In genomic region chr10:45783026-45783425, GRCm38 (mm10) we compare ENCODE assay signal across 28 mouse cellular contexts.
A peak's percentile ranks its signal among the peaks of the same experiment; 100 is the strongest.
DNase-seq lines count a peak whose midpoint lies in the region; ATAC-seq and TF ChIP-seq lines count a peak whose summit lies in the region.
"Had no signal": no experiment of that assay in that cellular context is flagged by ENCODE, and none has a peak within 500 bp of the region (broad histone marks: within the 10 kb centered on the region; RNA-seq: fewer than 3 reads in every experiment).

No protein-coding gene starts in this region.

- H3K9me3 ChIP-seq in liver, embryonic 11.5 days (ENCODE audit: control insufficient read depth, low read length), result no peaks in the 10 kb centered on the region
- no peaks in the 10 kb centered on the region for H3K9me3 ChIP-seq in kidney, embryonic 16.5 days (ENCODE audit: low read length)
- H3K9me3 ChIP-seq: forebrain, embryonic 15.5 days; G1E; heart, embryonic 13.5 days; hindbrain, embryonic 12.5 days; kidney, embryonic 15.5 days; limb, embryonic 12.5 days; stomach, embryonic 15.5 days had no signal

- peaks cover 14% of the 10 kb centered on the region for H3K4me1 ChIP-seq in liver, embryonic 11.5 days (replicated peaks; ENCODE audit: control insufficient read depth, insufficient read depth, low read length)
- H3K4me1 ChIP-seq in kidney, embryonic 16.5 days (ENCODE audit: insufficient read depth, low read length), result no peaks in the 10 kb centered on the region
- H3K4me1 ChIP-seq: forebrain, embryonic 15.5 days; stomach, embryonic 15.5 days had no signal

- H3K27ac ChIP-seq in layer of hippocampus, adult 2 months, result 0 out of 2 replicates have a peak overlapping the region, but pooled peaks have one; percentile 80
- no peak overlapping the region for H3K27ac ChIP-seq in liver, embryonic 11.5 days (ENCODE audit: low read depth, low read length)
- H3K27ac ChIP-seq in kidney, embryonic 16.5 days (ENCODE audit: low read length), result no peak overlapping the region
- H3K27ac ChIP-seq: forebrain, embryonic 15.5 days; heart, embryonic 13.5 days; hindbrain, embryonic 12.5 days; kidney, embryonic 15.5 days; limb, embryonic 12.5 days; stomach, embryonic 15.5 days had no signal

- H3K9ac ChIP-seq in liver, embryonic 11.5 days (ENCODE audit: low read depth, low read length), result no peak overlapping the region
- H3K9ac ChIP-seq in kidney, embryonic 16.5 days (replicated peaks; ENCODE audit: low read length), result no peak overlapping the region
- H3K9ac ChIP-seq: forebrain, embryonic 15.5 days; heart, embryonic 13.5 days; hindbrain, embryonic 12.5 days; kidney, embryonic 15.5 days; limb, embryonic 12.5 days; stomach, embryonic 15.5 days had no signal

- TF ChIP-seq CTCF in layer of hippocampus, adult 2 months (conservative IDR thresholded peaks at IDR 0.05), result no peak

- H3K27me3 ChIP-seq in liver, embryonic 11.5 days (replicated peaks; ENCODE audit: control insufficient read depth, insufficient read depth, low read length), result no peaks in the 10 kb centered on the region
- H3K27me3 ChIP-seq in kidney, embryonic 16.5 days (ENCODE audit: insufficient read depth, low read length), result no peaks in the 10 kb centered on the region
- H3K27me3 ChIP-seq: CH12.LX; forebrain, embryonic 15.5 days; heart, embryonic 13.5 days; hindbrain, embryonic 12.5 days; kidney, embryonic 15.5 days; limb, embryonic 12.5 days; stomach, embryonic 15.5 days had no signal

- H3K4me3 ChIP-seq in layer of hippocampus, adult 2 months, result no peak overlapping the region
- no peak overlapping the region for H3K4me3 ChIP-seq in liver, embryonic 11.5 days (ENCODE audit: low read depth, low read length)
- no peak overlapping the region for H3K4me3 ChIP-seq in kidney, embryonic 16.5 days (ENCODE audit: low read length)
- H3K4me3 ChIP-seq: forebrain, embryonic 15.5 days; heart, embryonic 13.5 days; hindbrain, embryonic 12.5 days; kidney, embryonic 15.5 days; limb, embryonic 12.5 days; stomach, embryonic 15.5 days had no signal

- 29% methylated on average over 5 of the region's 5 CpGs for WGBS in liver, embryonic 11.5 days
- WGBS in kidney, embryonic 16.5 days, result 59% methylated on average over 5 of the region's 5 CpGs

- peak; percentile 84 for ATAC-seq in liver, embryonic 11.5 days (replicated peaks; ENCODE audit: low FRiP score)
- ATAC-seq in megakaryocyte-erythroid progenitor cell, adult 5-6 weeks (replicated peaks; ENCODE audit: low FRiP score, low TSS enrichment, poor library complexity, severe bottlenecking), result peak; percentile 84
- no peak for ATAC-seq in kidney, embryonic 16.5 days (ENCODE audit: low FRiP score, low TSS enrichment)
- ATAC-seq: activated CD4-positive, CD25-positive, alpha-beta regulatory T cell, adult 4 months; forebrain, embryonic 15.5 days; lung, postnatal 0 days had no signal

- H3K4me2 ChIP-seq in liver, embryonic 11.5 days, result no peak overlapping the region
- no peak overlapping the region for H3K4me2 ChIP-seq in kidney, embryonic 16.5 days (replicated peaks; ENCODE audit: low read depth, low read length)
- H3K4me2 ChIP-seq: forebrain, embryonic 15.5 days; heart, embryonic 13.5 days; hindbrain, embryonic 12.5 days; kidney, embryonic 15.5 days; limb, embryonic 12.5 days; stomach, embryonic 15.5 days had no signal

- H3K36me3 ChIP-seq in liver, embryonic 11.5 days (ENCODE audit: control insufficient read depth, insufficient read depth, low read length), result no peaks in the 10 kb centered on the region
- no peaks in the 10 kb centered on the region for H3K36me3 ChIP-seq in kidney, embryonic 16.5 days (ENCODE audit: insufficient read depth, low read length)
- H3K36me3 ChIP-seq: forebrain, embryonic 15.5 days; G1E; heart, embryonic 13.5 days; hindbrain, embryonic 12.5 days; kidney, embryonic 15.5 days; limb, embryonic 12.5 days; stomach, embryonic 15.5 days had no signal

- no peak for DNase-seq in layer of hippocampus, adult 2 months (ENCODE audit: low spot score in 2 of 2)
- DNase-seq in layer of hippocampus, postnatal 10 days (ENCODE audit: low spot score in 2 of 2), result no peak
- peak; percentile 29 for DNase-seq in c-Kit-positive CD71-positive TER-119-positive erythroid progenitor cells, embryonic 14.5 days (ENCODE audit: low spot score)
- no peak for DNase-seq in liver, embryonic 11.5 days (ENCODE audit: low spot score)
- DNase-seq in cerebellum, postnatal 36 days, result no peak
- DNase-seq: adrenal gland, adult 8-10 months; B cell, adult 2 months; cerebellum, adult 8-10 months; gastrocnemius, postnatal 10 days; heart, adult 11 months; heart, postnatal 14 days; kidney, adult 11 months; right cerebral cortex, adult 18-20 months; right cerebral cortex, postnatal 4 days; thymus, adult 18-20 months; thymus, postnatal 36 days had no signal
